Mouse (Mus musculus): ENCODE data around the gene Dnajc5. TPM values are rescaled to one million over a fixed set of nuclear protein-coding genes. Genes with fewer than 3 reads are reported as not detected.

Gene Dnajc5
- polyA plus RNA-seq, 2 experiments: 72.5 to 75.7 TPM

GRCm38 (mm10) chr2:181537444-181538047 is 17.3 kb downstream of the Dnajc5 start:
- WGBS: 80% methylated on average over 2 of the region's 2 CpGs
- ATAC-seq (ENCODE audit: low FRiP score, low read depth) (peak; percentile 86), DNase-seq (ENCODE audit: low spot score) (peak; percentile 44)
- H3K4me2 ChIP-seq (replicated peaks; ENCODE audit: low read depth, low read length, severe bottlenecking): no peak overlapping the region
- H3K27ac ChIP-seq (replicated peaks; ENCODE audit: low read depth, low read length): 0 out of 2 replicates have a peak overlapping the region, but pooled peaks have one; percentile 13
- no peak overlapping the region for H3K4me3 ChIP-seq (replicated peaks; ENCODE audit: low read length)
- no peaks in the 10 kb centered on the region for H3K9me3 ChIP-seq (ENCODE audit: control insufficient read depth, low read length)
- TF ChIP-seq POLR2A (IDR thresholded peaks at IDR 0.05; ENCODE audit: borderline replicate concordance, extremely low read depth, insufficient read depth, insufficient read length): no peak
- 0 out of 2 replicates have a peak, but pooled peaks cover 5% of the 10 kb centered on the region for H3K36me3 ChIP-seq (ENCODE audit: control insufficient read depth, insufficient read depth, low read length)
- H3K9ac ChIP-seq (ENCODE audit: low read depth, low read length, severe bottlenecking): no peak overlapping the region
- H3K27me3 ChIP-seq (ENCODE audit: control insufficient read depth, insufficient read depth, low read length): no peaks in the 10 kb centered on the region
- no peaks in the 10 kb centered on the region for H3K4me1 ChIP-seq (ENCODE audit: control insufficient read depth, insufficient read depth, low read length)

DNA sequence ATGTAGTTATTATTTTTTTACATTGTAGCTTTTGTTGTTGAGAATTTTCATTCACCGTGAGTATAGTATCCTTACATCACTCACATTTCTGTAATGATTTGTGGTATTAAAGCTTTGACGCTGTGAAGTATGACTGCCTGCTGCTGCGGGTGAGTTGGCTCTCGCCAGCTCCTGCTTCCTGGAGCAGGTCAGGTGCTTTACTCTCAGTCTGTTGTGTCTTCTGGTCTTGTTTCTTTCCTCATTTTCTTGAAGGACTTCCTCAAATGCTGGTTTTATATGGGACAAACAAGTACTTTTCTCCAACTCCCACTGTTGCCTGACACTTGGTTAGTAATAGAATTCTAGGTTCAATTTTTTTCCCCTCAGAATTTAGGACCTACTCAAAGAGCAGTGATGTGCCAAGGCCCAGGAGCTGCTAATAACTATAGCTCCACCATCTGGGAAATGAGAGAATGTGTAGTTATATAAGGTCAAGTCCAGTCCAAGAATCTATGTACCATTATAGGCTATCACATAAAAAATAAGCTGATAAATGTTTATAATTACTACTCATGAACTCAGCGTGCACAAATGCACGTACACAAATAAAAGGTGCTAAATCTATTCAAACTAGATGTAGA is 21.6 kb downstream of the Dnajc5 start:
- H3K9me3 ChIP-seq (ENCODE audit: control insufficient read depth, low read length): no peaks in the 10 kb centered on the region

DNA sequence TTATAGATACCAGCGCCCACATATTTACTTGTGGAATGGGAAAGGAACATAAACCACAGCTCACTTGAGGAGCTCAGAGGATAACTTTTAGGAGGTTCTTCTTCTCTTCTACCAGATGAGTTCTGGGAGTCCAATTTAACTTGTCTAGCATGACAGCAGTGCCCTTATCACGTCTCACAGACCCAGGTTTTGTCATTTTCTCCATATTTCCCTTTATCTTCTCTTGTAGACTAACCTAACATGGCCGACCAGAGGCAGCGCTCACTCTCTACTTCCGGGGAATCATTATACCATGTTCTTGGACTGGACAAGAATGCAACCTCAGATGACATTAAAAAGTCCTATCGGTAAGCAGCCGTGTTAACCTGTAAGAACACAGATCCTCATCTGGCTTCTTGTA is 25.9 kb downstream of the Dnajc5 start:
- Histone ChIP-seq H3K4me1 (ENCODE audit: control insufficient read depth, insufficient read depth, low read length) (no peaks in the 10 kb centered on the region), H3K27ac (replicated peaks; ENCODE audit: low read depth, low read length) (no peak overlapping the region), H3K4me3 (replicated peaks; ENCODE audit: low read length) (no peak overlapping the region), H3K27me3 (ENCODE audit: control insufficient read depth, insufficient read depth, low read length) (no peaks in the 10 kb centered on the region), H3K4me2 (replicated peaks; ENCODE audit: low read depth, low read length, severe bottlenecking) (no peak overlapping the region), H3K9ac (ENCODE audit: low read depth, low read length, severe bottlenecking) (no peak overlapping the region), H3K9me3 (ENCODE audit: control insufficient read depth, low read length) (no peaks in the 10 kb centered on the region), H3K36me3 (ENCODE audit: control insufficient read depth, insufficient read depth, low read length) (peaks cover 60% of the 10 kb centered on the region)
- no peak for TF ChIP-seq POLR2A (IDR thresholded peaks at IDR 0.05; ENCODE audit: borderline replicate concordance, extremely low read depth, insufficient read depth, insufficient read length)
- DNase-seq (ENCODE audit: low spot score) (no peak), ATAC-seq (ENCODE audit: low FRiP score, low read depth) (no peak)
- WGBS: 94% methylated on average over 7 of the region's 7 CpGs

More for the DNA sequence above, 21.6 kb downstream of the Dnajc5 start:
- WGBS: 89% methylated on average over 6 of the region's 6 CpGs
- H3K27ac ChIP-seq (replicated peaks; ENCODE audit: low read depth, low read length): no peak overlapping the region
- no peak for TF ChIP-seq POLR2A (IDR thresholded peaks at IDR 0.05; ENCODE audit: borderline replicate concordance, extremely low read depth, insufficient read depth, insufficient read length)
- DNase-seq (ENCODE audit: low spot score) (no peak), ATAC-seq (ENCODE audit: low FRiP score, low read depth) (no peak)
- no peak overlapping the region for H3K4me3 ChIP-seq (replicated peaks; ENCODE audit: low read length)
- H3K4me1 ChIP-seq (ENCODE audit: control insufficient read depth, insufficient read depth, low read length): no peaks in the 10 kb centered on the region
- H3K4me2 ChIP-seq (replicated peaks; ENCODE audit: low read depth, low read length, severe bottlenecking): no peak overlapping the region
- no peak overlapping the region for H3K9ac ChIP-seq (ENCODE audit: low read depth, low read length, severe bottlenecking)
- H3K27me3 ChIP-seq (ENCODE audit: control insufficient read depth, insufficient read depth, low read length): no peaks in the 10 kb centered on the region
- peaks cover 18% of the 10 kb centered on the region for H3K36me3 ChIP-seq (ENCODE audit: control insufficient read depth, insufficient read depth, low read length)

GRCm38 (mm10) chr2:181548227-181548626 is 27.9 kb downstream of the Dnajc5 start:
- no peaks in the 10 kb centered on the region for H3K4me1 ChIP-seq (ENCODE audit: control insufficient read depth, insufficient read depth, low read length)
- no peak overlapping the region for H3K4me3 ChIP-seq (replicated peaks; ENCODE audit: low read length)
- 89% methylated on average over 1 of the region's 1 CpGs for WGBS
- no peaks in the 10 kb centered on the region for H3K9me3 ChIP-seq (ENCODE audit: control insufficient read depth, low read length)
- H3K27me3 ChIP-seq (ENCODE audit: control insufficient read depth, insufficient read depth, low read length): no peaks in the 10 kb centered on the region
- DNase-seq (ENCODE audit: low spot score) (no peak), ATAC-seq (ENCODE audit: low FRiP score, low read depth) (no peak)
- H3K27ac ChIP-seq (replicated peaks; ENCODE audit: low read depth, low read length): no peak overlapping the region
- TF ChIP-seq POLR2A (IDR thresholded peaks at IDR 0.05; ENCODE audit: borderline replicate concordance, extremely low read depth, insufficient read depth, insufficient read length): no peak
- peaks cover 72% of the 10 kb centered on the region for H3K36me3 ChIP-seq (ENCODE audit: control insufficient read depth, insufficient read depth, low read length)
- no peak overlapping the region for H3K4me2 ChIP-seq (replicated peaks; ENCODE audit: low read depth, low read length, severe bottlenecking)
- H3K9ac ChIP-seq (ENCODE audit: low read depth, low read length, severe bottlenecking): no peak overlapping the region

DNA sequence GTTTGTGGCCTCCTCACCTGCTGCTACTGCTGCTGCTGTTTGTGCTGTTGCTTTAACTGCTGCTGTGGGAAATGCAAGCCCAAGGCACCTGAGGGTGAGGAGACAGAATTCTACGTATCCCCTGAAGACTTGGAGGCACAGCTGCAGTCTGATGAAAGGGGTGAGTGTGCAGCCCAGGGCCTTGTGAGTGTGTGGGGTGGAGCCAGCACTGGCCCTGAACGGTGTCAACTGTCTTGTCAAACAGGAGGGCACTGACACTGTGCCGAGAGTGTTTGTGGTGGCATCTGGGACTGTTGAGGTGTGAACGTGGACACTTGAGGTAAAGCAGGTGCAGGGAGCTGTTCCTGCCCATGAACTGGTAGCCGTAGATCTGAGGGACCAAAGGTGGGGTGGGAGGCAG is 28.4 kb downstream of the Dnajc5 start:
- 85% methylated on average over 5 of the region's 5 CpGs for WGBS
- Histone ChIP-seq H3K4me3 (replicated peaks; ENCODE audit: low read length) (no peak overlapping the region), H3K4me2 (replicated peaks; ENCODE audit: low read depth, low read length, severe bottlenecking) (no peak overlapping the region), H3K27ac (replicated peaks; ENCODE audit: low read depth, low read length) (no peak overlapping the region), H3K27me3 (ENCODE audit: control insufficient read depth, insufficient read depth, low read length) (no peaks in the 10 kb centered on the region), H3K9me3 (ENCODE audit: control insufficient read depth, low read length) (no peaks in the 10 kb centered on the region), H3K4me1 (ENCODE audit: control insufficient read depth, insufficient read depth, low read length) (no peaks in the 10 kb centered on the region), H3K9ac (ENCODE audit: low read depth, low read length, severe bottlenecking) (no peak overlapping the region), H3K36me3 (ENCODE audit: control insufficient read depth, insufficient read depth, low read length) (peaks cover 72% of the 10 kb centered on the region)
- TF ChIP-seq POLR2A (IDR thresholded peaks at IDR 0.05; ENCODE audit: borderline replicate concordance, extremely low read depth, insufficient read depth, insufficient read length): no peak
- DNase-seq (ENCODE audit: low spot score) (no peak), ATAC-seq (ENCODE audit: low FRiP score, low read depth) (no peak)
